Mouse (Mus musculus) C2C12 (cell line): Measurements from ENCODE around the gene Mgam. TPM values are rescaled to one million over a fixed set of nuclear protein-coding genes. Genes with fewer than 3 reads are reported as not detected.
"Not testable (repeated sequence)": the region's sequence is repeated elsewhere in the genome, so short reads cannot be mapped to it uniquely, and the experiment has no call there.

ENCODE experiments used
- H3K27me3 ChIP-seq: one replicate; pipeline ENCODE4 v1.6.1; 2011; ENCODE audit not compliant: control insufficient read depth, insufficient read depth, insufficient read length
- H3K36me3 ChIP-seq: one replicate; pipeline ENCODE4 v1.6.1; 2011; ENCODE audit not compliant: control insufficient read depth, insufficient read depth
- H3K4me3 ChIP-seq: one replicate; pipeline ENCODE4 v1.5.1; 2011; ENCODE audit warnings: mild to moderate bottlenecking, control low read depth; ENCODE audit not compliant: poor library complexity, insufficient read depth, severe bottlenecking
- H3K79me2 ChIP-seq: one replicate; pipeline ENCODE4 v1.6.1; 2011; ENCODE audit not compliant: control insufficient read depth, insufficient read depth
- H3K79me3 ChIP-seq: one replicate; pipeline ENCODE4 v1.6.1; 2011; ENCODE audit warnings: low read depth, control low read depth
- H3ac ChIP-seq: one replicate; pipeline ENCODE3; 2011; ENCODE audit warnings: low read depth; ENCODE audit not compliant: control insufficient read depth, insufficient read length
- CEBPB ChIP-seq: IDR thresholded peaks from one replicate; pipeline ENCODE4 v1.6.1; 2011; ENCODE audit warnings: low read depth, mild to moderate bottlenecking, control low read depth, moderate library complexity
- CTCF ChIP-seq: IDR thresholded peaks from one replicate; pipeline ENCODE4 v1.5.1; 2011; ENCODE audit not compliant: control insufficient read depth, insufficient read depth, insufficient read length
- FOSL1 ChIP-seq: IDR thresholded peaks from one replicate; pipeline ENCODE4 v1.8.0; 2011; ENCODE audit warnings: mild to moderate bottlenecking, low read length; ENCODE audit not compliant: poor library complexity, insufficient read depth, severe bottlenecking
- MAX ChIP-seq: IDR thresholded peaks from one replicate; pipeline ENCODE4 v1.6.1; 2011; ENCODE audit warnings: mild to moderate bottlenecking, control low read depth
- MYOD1 ChIP-seq: IDR thresholded peaks from one replicate; pipeline ENCODE4 v1.6.1; 2011; ENCODE audit warnings: low read depth; ENCODE audit not compliant: control insufficient read depth, insufficient read length
- MYOG ChIP-seq: IDR thresholded peaks from one replicate; pipeline ENCODE4 v1.6.1; 2011; ENCODE audit not compliant: control insufficient read depth, insufficient read length; ENCODE audit errors: extremely low read depth
- USF1 ChIP-seq: IDR thresholded peaks from one replicate; pipeline ENCODE4 v1.6.1; 2011; ENCODE audit warnings: low read depth, mild to moderate bottlenecking, control low read depth, moderate library complexity
- polyA plus RNA-seq: library from polyadenylated mRNA; unstranded; fragments of >200 nt; fragmentation: generic; extraction: Trizol; gene quantifications from one replicate; pipeline ENCODE4 v1.2.1, GENCODE M21; 2012; ENCODE audit warnings: missing spikeins

Gene Mgam
- polyA plus RNA-seq, 1 experiment, result 0.54 TPM

- Histone ChIP-seq H3K4me3 (no peak overlapping the region), H3K79me3 (no peaks in the 10 kb centered on the region), H3ac (no peak overlapping the region), H3K27me3 (no peaks in the 10 kb centered on the region), H3K79me2 (no peaks in the 10 kb centered on the region), H3K36me3 (no peaks in the 10 kb centered on the region)
- TF ChIP-seq CEBPB (peak; percentile 67), FOSL1 (no peak), CTCF (no peak), MYOG (no peak)
Observed at GRCm38 (mm10) chr6:40755948-40756347, 127.3 kb downstream of the Mgam start.

GRCm38 (mm10) chr6:40757346-40757745 lies 128.7 kb downstream of the Mgam start:
- H3K36me3 ChIP-seq, H3K79me3 ChIP-seq, H3K79me2 ChIP-seq, H3ac ChIP-seq, H3K4me3 ChIP-seq, H3K27me3 ChIP-seq: not testable (repeated sequence)

DNA sequence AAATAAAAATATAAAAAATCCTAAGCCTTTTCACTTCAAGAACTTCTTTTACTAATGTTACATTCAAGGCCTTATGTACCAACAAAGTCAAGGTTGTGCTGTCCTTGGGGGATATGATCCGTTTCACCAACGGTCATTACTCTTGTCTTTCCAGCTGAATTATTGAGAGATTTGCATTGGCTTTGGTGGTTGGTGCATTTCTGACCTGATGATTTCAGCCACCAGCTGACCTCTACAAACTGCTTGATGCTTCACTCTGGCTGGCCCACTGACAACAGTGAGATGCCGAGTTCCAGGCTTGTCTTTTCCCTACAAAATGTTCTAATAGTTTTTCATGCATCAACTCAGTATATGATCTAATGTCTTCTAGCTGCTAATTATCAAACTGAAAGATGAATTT lies 146.0 kb downstream of the Mgam start:
- H3K79me2 ChIP-seq, result no peaks in the 10 kb centered on the region
- no peaks in the 10 kb centered on the region for H3K36me3 ChIP-seq
- no peaks in the 10 kb centered on the region for H3K27me3 ChIP-seq
- TF ChIP-seq CTCF (no peak), MYOG (no peak), CEBPB (no peak), MAX (no peak), FOSL1 (no peak), USF1 (no peak), MYOD1 (no peak)
- no peak overlapping the region for H3ac ChIP-seq
- no peaks in the 10 kb centered on the region for H3K79me3 ChIP-seq
- no peak overlapping the region for H3K4me3 ChIP-seq

DNA sequence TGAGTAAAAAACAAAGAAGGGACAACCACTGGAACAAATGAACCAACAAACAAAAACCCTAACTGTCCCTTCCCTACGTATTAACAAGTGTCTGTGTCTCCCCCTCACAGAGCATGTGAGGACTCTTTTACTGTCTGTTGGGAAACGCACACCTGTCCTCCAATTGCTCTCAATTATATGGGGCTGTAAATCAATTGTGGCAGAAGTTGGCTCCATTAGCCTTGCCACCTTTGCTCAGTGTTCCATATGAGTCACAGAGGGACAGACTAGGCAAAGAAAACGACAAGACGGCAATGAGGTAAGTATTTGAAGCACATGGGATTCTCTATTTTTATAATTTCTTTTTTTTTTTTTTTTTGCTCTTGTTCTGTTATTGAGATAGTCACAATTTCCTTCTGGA lies 149.8 kb downstream of the Mgam start:
- H3ac ChIP-seq, result no peak overlapping the region

DNA sequence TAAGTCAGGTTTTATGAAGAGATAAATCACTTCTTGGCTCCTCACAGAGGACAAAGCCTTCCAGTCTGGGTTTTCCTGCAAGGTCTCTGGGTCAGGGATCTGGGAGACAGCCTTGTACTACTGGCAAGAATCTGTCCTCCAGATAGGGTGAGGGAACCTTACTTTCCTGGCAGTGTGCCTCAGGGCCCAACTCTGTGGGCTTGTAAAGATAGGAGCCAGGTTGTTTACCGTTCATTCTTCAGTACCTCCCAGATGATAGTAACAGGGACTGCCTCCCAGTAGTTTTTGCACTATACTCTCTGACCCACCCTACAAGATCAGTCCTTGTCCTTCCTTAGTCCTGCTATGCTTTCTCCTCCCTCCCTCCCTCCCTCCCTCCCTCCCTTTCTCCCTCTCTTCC lies 155.0 kb downstream of the Mgam start:
- H3K36me3 ChIP-seq, result no peaks in the 10 kb centered on the region
- H3K4me3 ChIP-seq, result no peak overlapping the region
- no peaks in the 10 kb centered on the region for H3K79me3 ChIP-seq
- no peak overlapping the region for H3ac ChIP-seq
- H3K27me3 ChIP-seq, result no peaks in the 10 kb centered on the region
- TF ChIP-seq FOSL1, result no peak
- no peak for TF ChIP-seq MAX
- TF ChIP-seq USF1, result no peak
- no peak for TF ChIP-seq MYOG
- no peak for TF ChIP-seq CTCF
- no peak for TF ChIP-seq CEBPB
- TF ChIP-seq MYOD1, result no peak
- H3K79me2 ChIP-seq, result no peaks in the 10 kb centered on the region

More for the DNA sequence above, 149.8 kb downstream of the Mgam start:
- Histone ChIP-seq H3K27me3 (no peaks in the 10 kb centered on the region), H3K79me2 (no peaks in the 10 kb centered on the region), H3K4me3 (no peak overlapping the region), H3K79me3 (no peaks in the 10 kb centered on the region), H3K36me3 (no peaks in the 10 kb centered on the region)
- no peak for TF ChIP-seq CTCF
- TF ChIP-seq USF1, result no peak
- no peak for TF ChIP-seq CEBPB
- TF ChIP-seq MAX, result no peak
- no peak for TF ChIP-seq MYOG
- TF ChIP-seq MYOD1, result no peak
- TF ChIP-seq FOSL1, result no peak

DNA sequence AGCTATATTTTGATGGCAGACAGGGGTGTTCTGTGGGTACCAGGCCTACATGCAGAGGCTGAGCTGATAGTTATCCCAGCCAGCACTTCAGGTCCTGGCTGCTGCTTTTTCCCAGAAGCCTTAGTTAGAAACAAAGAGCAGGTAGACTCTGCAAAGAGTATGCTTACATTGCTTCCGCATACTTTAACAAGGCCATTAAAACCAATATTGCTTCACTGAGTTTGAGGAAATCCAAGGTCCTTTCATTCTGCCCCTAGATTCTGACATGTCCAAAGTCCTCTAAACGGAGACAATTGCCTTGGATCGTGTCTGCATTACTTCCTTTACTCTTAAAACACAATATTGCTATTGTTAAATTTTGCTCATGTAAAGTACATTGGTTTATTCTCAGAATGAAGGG lies 155.7 kb downstream of the Mgam start:
- Histone ChIP-seq H3K36me3 (no peaks in the 10 kb centered on the region), H3K27me3 (no peaks in the 10 kb centered on the region), H3ac (no peak overlapping the region), H3K79me3 (no peaks in the 10 kb centered on the region), H3K4me3 (no peak overlapping the region), H3K79me2 (no peaks in the 10 kb centered on the region)
- TF ChIP-seq CTCF (no peak), MYOD1 (no peak), USF1 (no peak), FOSL1 (no peak), MAX (no peak), CEBPB (no peak), MYOG (no peak)
